Mouse (Mus musculus) left cerebral cortex, adult 9 months (tissue): ENCODE data around the gene Phc1.
A peak's percentile ranks its signal among the peaks of the same experiment; 100 is the strongest.

ENCODE experiments used
- DNase-seq, 2 experiments: peaks; one replicate each; pipeline ENCODE4 v3.0.0; 2022; ENCODE audit warnings: low spot score in 2 of 2

Phc1 gene

DNA sequence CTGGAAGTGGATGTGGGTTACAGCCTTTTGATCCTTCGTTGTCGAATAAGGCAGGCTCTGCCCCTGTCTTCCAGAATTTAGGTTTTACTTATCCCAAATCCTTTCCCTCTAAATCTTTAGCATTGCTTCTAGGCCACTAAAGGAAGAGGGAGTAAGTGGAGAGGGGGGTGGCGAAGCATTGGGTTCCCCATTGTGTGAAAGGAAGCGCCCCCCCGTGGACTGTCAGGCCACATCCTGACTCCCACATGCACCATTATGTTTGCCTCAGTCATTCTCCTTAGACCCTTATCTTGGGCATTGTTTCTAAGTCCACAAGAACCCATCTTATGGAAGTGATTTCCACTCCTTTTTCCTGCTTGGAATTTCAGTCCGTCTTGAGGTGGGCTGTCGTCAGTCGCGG is 45.1 kb downstream of the Phc1 start:
- DNase-seq: no peak

- no peak for DNase-seq
Measured at GRCm38 (mm10) chr6:122294290-122294689, 46.1 kb downstream of the Phc1 start.

DNA sequence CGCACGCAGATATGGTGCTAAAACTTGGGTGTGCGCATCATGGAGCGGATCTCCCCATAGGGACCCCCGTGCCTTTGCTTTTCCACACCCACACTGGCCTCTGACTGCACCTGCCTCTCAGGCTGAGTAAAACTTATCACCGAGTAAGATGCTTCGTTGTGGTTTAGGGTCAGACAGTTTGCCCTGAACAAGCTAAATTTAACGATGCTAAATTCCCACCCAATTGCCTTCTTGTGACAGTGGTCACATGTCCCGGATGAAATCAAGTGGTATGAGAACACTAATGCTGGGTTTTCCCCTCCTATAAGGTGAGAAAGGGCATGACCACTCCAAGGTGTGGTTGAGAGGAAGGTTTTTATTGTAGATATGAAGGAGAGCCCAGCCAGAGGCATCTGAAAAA is 46.6 kb downstream of the Phc1 start:
- DNase-seq: no peak

DNA sequence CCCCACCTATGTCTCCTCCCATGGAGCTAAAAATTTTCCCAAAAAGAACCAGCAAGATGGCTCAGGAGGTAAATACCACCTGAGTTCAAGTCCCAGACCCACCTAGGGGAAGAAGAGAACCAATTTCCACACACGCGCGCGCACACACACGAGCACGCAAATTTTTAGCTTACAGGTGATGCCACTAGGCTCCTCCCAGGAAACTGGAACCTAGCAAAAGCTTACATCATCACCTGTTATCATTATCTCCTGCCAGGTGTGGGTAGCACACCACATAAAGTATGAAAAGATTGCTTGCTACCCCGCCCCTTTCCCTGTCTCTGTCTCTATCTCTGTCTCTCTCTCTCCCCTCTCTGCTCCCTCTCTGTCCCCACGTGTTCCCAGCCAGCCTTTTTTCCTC is 47.2 kb downstream of the Phc1 start:
- no peak for DNase-seq

GRCm38 (mm10) chr6:122292184-122292583 is 48.2 kb downstream of the Phc1 start:
- DNase-seq: no peak

- no peak for DNase-seq
Measured at GRCm38 (mm10) chr6:122291735-122292134, 48.6 kb downstream of the Phc1 start.

DNA sequence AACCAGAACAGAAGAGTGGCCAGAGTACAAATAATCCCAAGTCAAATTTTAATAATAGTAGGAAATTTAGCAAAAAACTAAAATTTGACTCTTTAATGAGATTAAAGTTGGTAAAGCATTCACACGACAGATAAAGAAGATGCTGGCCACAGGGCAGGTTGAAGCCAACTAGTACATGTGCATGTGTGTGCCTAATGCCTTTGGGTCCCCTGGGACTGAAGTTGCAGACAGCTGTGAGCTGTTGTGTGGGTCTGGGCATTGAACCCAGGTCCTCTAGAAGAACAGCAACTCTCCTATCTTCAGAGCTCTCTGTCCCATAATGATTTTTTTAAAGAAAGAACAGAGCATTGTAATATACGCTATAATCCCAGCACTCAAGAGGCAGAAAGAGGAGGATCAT is 49.1 kb downstream of the Phc1 start:
- DNase-seq: no peak

GRCm38 (mm10) chr6:122290253-122290652 is 50.1 kb downstream of the Phc1 start:
- DNase-seq: no peak

GRCm38 (mm10) chr6:122289313-122289712 is 51.0 kb downstream of the Phc1 start:
- no peak for DNase-seq

DNA sequence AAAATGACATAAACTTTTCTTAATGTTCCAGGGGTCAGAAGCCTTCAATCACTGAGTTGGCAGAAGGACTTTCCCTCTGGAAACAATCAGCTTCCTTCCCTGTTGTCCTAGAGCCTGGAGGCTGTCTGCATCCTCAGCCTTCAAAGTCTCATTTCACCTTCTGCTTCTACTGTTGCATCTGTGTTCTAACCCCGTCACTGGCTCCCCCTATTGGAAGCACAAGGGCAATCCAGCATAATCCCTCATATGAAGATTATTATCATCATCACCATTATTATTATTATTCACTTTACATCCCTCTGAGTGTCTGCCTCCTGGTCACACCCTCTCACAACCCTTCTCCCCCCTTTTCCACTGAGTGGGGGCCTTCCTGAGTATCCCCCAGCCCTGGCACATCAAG is 52.1 kb downstream of the Phc1 start:
- no peak for DNase-seq

DNA sequence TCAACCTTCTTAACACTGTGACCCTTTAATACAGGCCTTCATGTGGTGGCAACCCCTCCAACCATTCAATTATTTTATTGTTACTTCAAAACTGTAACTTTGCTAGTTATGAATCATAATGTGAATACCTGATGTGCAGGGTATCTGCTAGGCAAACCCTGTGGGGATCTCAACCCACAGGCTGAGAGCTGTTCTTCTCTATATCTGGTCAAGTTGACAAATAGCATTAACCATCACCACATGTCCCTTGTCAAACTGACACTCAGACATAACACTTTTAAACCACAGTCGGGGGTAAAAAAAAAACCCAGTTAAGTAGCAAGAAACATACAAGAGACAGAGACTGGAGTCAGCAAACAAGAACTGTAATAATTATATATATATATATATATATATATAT is 55.5 kb downstream of the Phc1 start:
- no peak for DNase-seq

- no peak for DNase-seq
Measured at GRCm38 (mm10) chr6:122284304-122284703, 56.1 kb downstream of the Phc1 start.

GRCm38 (mm10) chr6:122283429-122283828 is 56.9 kb downstream of the Phc1 start:
- DNase-seq: no peak

DNA sequence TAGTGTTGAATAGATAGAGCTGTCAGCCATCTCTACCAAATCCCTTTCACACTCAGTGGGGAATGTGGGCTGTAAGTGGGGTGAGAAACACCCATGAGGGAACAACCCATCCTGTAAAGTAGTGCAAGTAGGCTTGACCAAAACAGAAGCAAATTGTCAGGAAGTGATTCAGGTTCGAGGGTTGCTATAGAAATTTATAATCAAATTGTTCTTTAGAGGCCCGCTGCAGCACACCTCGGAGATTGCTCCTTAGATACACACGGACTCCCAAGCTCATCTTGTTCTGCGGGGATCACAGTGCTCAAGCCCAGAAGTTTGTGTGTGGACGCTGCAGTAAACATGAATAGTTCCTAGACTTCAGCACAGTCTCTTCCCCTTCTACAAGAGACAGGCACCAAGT is 57.6 kb downstream of the Phc1 start, which contains the start of gene Klrg1:
Gene Klrg1 (minus strand): TSS at position 101 of the 400 bp plus-strand sequence.
- no peak for DNase-seq

- DNase-seq: no peak
Measured at GRCm38 (mm10) chr6:122276565-122276964, 63.8 kb downstream of the Phc1 start.

DNA sequence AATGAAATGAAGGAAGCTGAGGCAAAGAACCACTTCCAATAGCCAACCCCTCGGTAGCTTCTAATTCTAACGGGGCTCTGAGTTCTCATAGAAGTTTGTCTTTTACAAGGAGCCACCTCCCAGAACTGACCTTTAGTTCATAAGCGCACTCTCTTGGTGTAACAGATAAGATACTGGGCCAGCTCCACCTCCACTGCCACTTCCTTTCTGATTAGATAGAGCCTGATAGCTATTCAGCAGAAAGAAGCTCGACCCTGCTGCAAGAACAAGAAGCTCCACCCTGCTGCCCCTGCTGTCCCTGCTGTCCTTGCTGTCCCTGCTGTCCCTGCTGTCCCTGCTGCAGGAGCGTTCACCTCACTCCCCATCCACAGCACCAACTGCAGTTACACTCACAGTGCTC is 65.8 kb downstream of the Phc1 start:
- DNase-seq: no peak

GRCm38 (mm10) chr6:122270152-122270551 is 70.2 kb downstream of the Phc1 start:
- DNase-seq: no peak

GRCm38 (mm10) chr6:122269170-122269569 is 71.2 kb downstream of the Phc1 start:
- no peak for DNase-seq

GRCm38 (mm10) chr6:122268561-122268960 is 71.8 kb downstream of the Phc1 start:
- peak in 1 of 2 experiments; percentile 37 for DNase-seq
